Mouse (Mus musculus) ES-E14 (cell line): ENCODE measurements around the gene Grm3. TPM values are rescaled to one million over a fixed set of nuclear protein-coding genes. Genes with fewer than 3 reads are reported as not detected.

ENCODE experiments used
- DNase-seq: peaks from one replicate; pipeline ENCODE4 v3.0.0-alpha.2; 2013; ENCODE audit warnings: low read depth, low spot score
- H3K27ac ChIP-seq: 2 replicates; pipeline ENCODE4 v1.5.1; 2012; ENCODE audit warnings: low read depth, mild to moderate bottlenecking, low read length, moderate library complexity, mixed read lengths; ENCODE audit not compliant: poor library complexity, insufficient read depth, severe bottlenecking
- H3K36me3 ChIP-seq: 2 replicates; pipeline ENCODE4 v1.6.1; 2012; ENCODE audit warnings: mild to moderate bottlenecking, low read length, moderate library complexity, mixed read lengths; ENCODE audit not compliant: control insufficient read depth, poor library complexity, insufficient read depth, severe bottlenecking
- H3K4me1 ChIP-seq, 2 experiments: fragments of 150-350 bp in 1 of 2; sonication (generic) in 1 of 2; 2 replicates each; pipeline ENCODE4 v1.6.1; 2012; ENCODE audit warnings: low read length in 2 of 2, mild to moderate bottlenecking in 1 of 2, mixed read lengths in 1 of 2; ENCODE audit not compliant: control insufficient read depth in 2 of 2, insufficient read depth in 2 of 2, poor library complexity in 1 of 2
- H3K4me3 ChIP-seq, 2 experiments: fragments of 150-350 bp in 1 of 2; sonication (generic) in 1 of 2; 2 replicates each; pipeline ENCODE4 v1.5.1; 2012; ENCODE audit warnings: low read length in 2 of 2, low read depth in 1 of 2, mild to moderate bottlenecking in 1 of 2, mixed read lengths in 1 of 2; ENCODE audit not compliant: insufficient read depth in 1 of 2, poor library complexity in 1 of 2, severe bottlenecking in 1 of 2
- H3K9ac ChIP-seq: 2 replicates; pipeline ENCODE4 v1.6.1; 2012; ENCODE audit warnings: low read depth, mild to moderate bottlenecking, low read length, mixed read lengths; ENCODE audit not compliant: poor library complexity, insufficient read depth, severe bottlenecking
- H3K9me3 ChIP-seq: fragments of 150-350 bp; sonication (generic); 2 replicates; pipeline ENCODE4 v1.6.1; 2012; ENCODE audit warnings: low read depth, mild to moderate bottlenecking, low read length; ENCODE audit not compliant: control insufficient read depth, insufficient read depth
- CHD2 ChIP-seq: IDR thresholded peaks from 2 replicates; pipeline ENCODE4 v1.6.1; 2014; ENCODE audit warnings: mild to moderate bottlenecking, low read depth, low read length, inconsistent platforms
- HCFC1 ChIP-seq: IDR thresholded peaks from 2 replicates; pipeline ENCODE4 v1.6.1; 2012; ENCODE audit warnings: low read length, inconsistent platforms, borderline replicate concordance; ENCODE audit not compliant: insufficient read depth
- MAFK ChIP-seq: IDR thresholded peaks from 2 replicates; pipeline ENCODE4 v1.6.1; 2014; ENCODE audit warnings: mild to moderate bottlenecking, low read depth, low read length, inconsistent platforms; ENCODE audit not compliant: insufficient read depth
- ZC3H11A ChIP-seq: IDR thresholded peaks from 2 replicates; pipeline ENCODE4 v1.6.1; 2012; ENCODE audit warnings: low read depth, mild to moderate bottlenecking, inconsistent platforms, low read length, borderline replicate concordance
- ZNF384 ChIP-seq: IDR thresholded peaks from 2 replicates; pipeline ENCODE4 v1.6.1; 2012; ENCODE audit warnings: low read depth, low read length, inconsistent platforms
- in situ Hi-C, 2 experiments: fragments of 600-800 bp; cut with MboI; formaldehyde crosslinking; loops; one replicate each; pipeline ENCODE4 v1.15.1; 2025; ENCODE audit warnings: low sequenced_read_pairs in 2 of 2, inconsistent platforms in 1 of 2; ENCODE audit not compliant: unreplicated experiment in 2 of 2
- total RNA-seq: library from RNA; depleted of rRNA; stranded (reverse); fragments of 300-350 nt; gene quantifications from 2 replicates; pipeline ENCODE4 v1.2.3, GENCODE M21; 2012

The Grm3 gene
- total RNA-seq, 1 experiment, result not detected

DNA sequence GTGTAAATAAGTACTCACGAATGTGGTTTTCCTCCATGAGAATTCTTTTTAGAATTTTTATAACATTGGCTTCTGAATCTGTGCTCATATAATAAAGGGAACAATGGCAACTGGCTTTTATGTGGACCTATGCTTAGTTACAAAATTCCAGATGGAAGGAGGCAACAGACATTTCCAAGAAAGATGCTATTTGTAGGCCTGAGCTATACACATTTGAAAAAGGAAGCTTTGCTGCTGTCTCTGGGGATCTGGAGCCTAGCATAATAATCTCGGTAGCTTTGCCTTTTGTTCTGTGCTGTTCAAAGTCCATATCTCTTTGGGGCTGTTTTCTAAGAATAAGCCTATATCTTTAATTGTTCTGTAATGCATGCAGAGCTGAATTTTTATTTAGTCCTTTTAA lies 146.4 kb downstream of the Grm3 start:
- in situ Hi-C loops, result no loop called here

DNA sequence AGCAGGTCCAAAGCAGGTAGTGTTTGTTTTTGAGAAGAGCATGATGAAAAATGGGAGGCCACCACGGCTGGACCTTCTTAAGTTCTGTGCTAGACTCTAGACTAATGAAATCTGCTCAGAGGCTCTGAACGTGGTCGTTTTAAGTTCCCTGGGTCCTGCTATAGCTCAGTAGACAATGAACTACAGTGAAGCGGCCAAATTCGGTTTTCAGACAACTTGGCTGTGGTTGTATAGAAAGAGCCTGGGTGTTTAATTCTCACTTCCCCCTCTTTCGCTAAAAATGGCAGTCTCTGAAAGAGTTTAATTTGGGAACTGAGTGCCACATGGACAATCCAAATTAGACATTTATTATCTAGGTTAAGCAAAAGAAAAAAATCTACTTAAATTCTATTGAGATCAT lies 154.0 kb downstream of the Grm3 start:
- no peak overlapping the region for H3K4me3 ChIP-seq
- no peaks in the 10 kb centered on the region for H3K36me3 ChIP-seq
- H3K4me1 ChIP-seq, result no peaks in the 10 kb centered on the region; a peak in 1 of 4 replicates
- TF ChIP-seq ZC3H11A, result no peak
- no peak for TF ChIP-seq HCFC1
- TF ChIP-seq CHD2, result no peak
- no peak for TF ChIP-seq MAFK
- no peak for TF ChIP-seq ZNF384
- no peak for DNase-seq
- H3K9me3 ChIP-seq, result no peaks in the 10 kb centered on the region
- no peak overlapping the region for H3K9ac ChIP-seq
- no peak overlapping the region for H3K27ac ChIP-seq
- in situ Hi-C loops, result no loop called here

More for the DNA sequence above, 146.4 kb downstream of the Grm3 start:
- Histone ChIP-seq H3K27ac (no peak overlapping the region), H3K4me3 (no peak overlapping the region), H3K4me1 (no peaks in the 10 kb centered on the region), H3K36me3 (no peaks in the 10 kb centered on the region), H3K9me3 (no peaks in the 10 kb centered on the region), H3K9ac (no peak overlapping the region)
- no peak for DNase-seq
- TF ChIP-seq HCFC1, result no peak
- TF ChIP-seq CHD2, result no peak

DNA sequence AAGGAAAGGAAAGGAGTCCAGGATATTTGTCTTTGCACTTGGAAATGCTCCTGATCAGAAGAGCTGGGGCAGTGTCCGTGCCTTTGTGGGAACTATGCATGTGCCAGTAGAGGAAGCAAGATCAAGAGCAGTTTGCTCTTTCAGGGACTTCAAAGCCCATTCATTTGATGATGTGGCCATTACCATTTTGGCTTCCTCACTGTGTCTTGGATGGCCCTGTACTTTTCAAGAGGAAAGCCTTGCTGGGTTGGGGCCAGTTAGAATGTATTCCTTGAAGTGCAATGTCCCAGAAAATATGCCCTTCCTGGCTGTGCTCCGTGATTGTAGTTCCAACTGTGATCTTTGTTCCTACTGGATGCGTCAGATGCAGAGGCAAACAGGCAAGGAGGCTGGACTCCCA lies 167.3 kb downstream of the Grm3 start:
- H3K36me3 ChIP-seq, result no peaks in the 10 kb centered on the region

DNA sequence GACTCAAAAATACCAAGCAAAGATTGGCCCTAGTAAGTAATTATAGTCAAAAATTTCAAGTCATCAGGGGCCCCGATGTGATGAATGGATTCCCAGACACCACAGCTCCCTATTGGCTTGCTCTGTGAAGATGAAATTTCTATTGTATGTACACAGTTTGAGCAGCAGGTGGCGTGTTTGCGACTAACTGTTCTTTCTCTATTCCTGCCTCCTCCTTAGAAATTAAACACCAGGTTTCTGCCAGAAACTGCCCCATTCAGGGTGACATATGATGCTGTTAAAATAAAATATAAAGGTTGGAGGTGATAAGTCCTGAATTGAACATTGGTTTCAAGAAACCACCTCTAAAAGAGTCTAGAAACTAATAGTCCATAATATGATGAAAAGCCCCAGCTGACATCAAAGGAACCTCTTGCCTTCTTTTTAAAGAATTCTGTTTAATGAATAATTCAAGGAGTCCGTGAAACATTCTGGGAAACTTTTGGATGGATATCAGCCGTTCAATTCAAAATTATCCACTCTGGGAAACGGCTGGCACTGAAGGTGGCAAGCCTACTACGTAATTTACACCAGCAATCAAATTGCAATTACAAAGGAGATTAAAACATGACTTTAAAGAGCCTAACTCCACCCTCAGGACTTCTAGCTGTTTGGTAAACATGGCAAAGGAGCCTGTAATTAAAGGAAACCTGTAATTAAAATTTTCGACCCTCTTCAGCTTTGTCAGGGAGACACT lies 184.0 kb downstream of the Grm3 start:
- H3K27ac ChIP-seq, result no peak overlapping the region
- H3K36me3 ChIP-seq, result no peaks in the 10 kb centered on the region
- no peak overlapping the region for H3K4me3 ChIP-seq
- H3K4me1 ChIP-seq, result no peaks in the 10 kb centered on the region
- in situ Hi-C loops, result no loop called here
- H3K9me3 ChIP-seq, result no peaks in the 10 kb centered on the region
- no peak for TF ChIP-seq HCFC1
- TF ChIP-seq ZC3H11A, result no peak
- no peak for TF ChIP-seq MAFK
- TF ChIP-seq CHD2, result no peak
- no peak for TF ChIP-seq ZNF384
- H3K9ac ChIP-seq, result no peak overlapping the region
- no peak for DNase-seq

More for the DNA sequence above, 167.3 kb downstream of the Grm3 start:
- Histone ChIP-seq H3K27ac (no peak overlapping the region), H3K4me1 (no peaks in the 10 kb centered on the region; a peak in 1 of 4 replicates), H3K9me3 (no peaks in the 10 kb centered on the region), H3K9ac (no peak overlapping the region), H3K4me3 (no peak overlapping the region)
- DNase-seq, result peak; percentile 51
- no peak for TF ChIP-seq MAFK
- TF ChIP-seq ZNF384, result no peak
- TF ChIP-seq ZC3H11A, result no peak
- TF ChIP-seq HCFC1, result no peak
- no peak for TF ChIP-seq CHD2
- in situ Hi-C loops, result no loop called here
